Comparison of ENCODE assay signal across 19 mouse cellular contexts in the genomic region with DNA sequence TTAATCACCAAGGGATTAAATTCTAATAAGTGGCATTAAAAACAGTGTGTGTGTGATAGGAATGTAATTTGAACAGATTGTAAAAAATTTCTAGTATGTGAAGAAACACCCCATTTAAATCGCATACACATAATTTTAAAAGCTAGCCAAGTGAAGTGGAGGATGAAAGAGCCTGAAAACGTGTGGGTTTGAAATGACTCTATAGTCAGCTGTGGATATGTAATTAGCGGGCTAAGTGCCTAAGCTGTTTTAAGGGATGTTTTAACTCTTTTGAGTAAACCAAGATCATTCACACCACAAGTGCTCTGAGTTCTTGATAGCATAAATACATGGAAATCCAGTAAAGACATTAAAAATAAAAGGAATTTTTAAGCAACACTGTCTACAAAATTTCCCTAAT.
"Had no signal": no experiment of that assay in that cellular context is flagged by ENCODE, and none has a peak within 500 bp of the region (broad histone marks: within the 10 kb centered on the region; RNA-seq: fewer than 3 reads in every experiment).

No protein-coding gene starts in this region.

- H3K9ac ChIP-seq: limb, embryonic 12.5 days; limb, embryonic 15.5 days; liver, embryonic 14.5 days; liver, postnatal 0 days; lung, embryonic 14.5 days; midbrain, embryonic 12.5 days; neural tube, embryonic 13.5 days had no signal

- H3K9me3 ChIP-seq: limb, embryonic 12.5 days; limb, embryonic 15.5 days; midbrain, embryonic 12.5 days; neural tube, embryonic 13.5 days had no signal

- H3K4me3 ChIP-seq: limb, embryonic 12.5 days; limb, embryonic 15.5 days; midbrain, embryonic 12.5 days; myocyte; neural tube, embryonic 13.5 days had no signal

- H3K36me3 ChIP-seq: limb, embryonic 12.5 days; limb, embryonic 15.5 days; midbrain, embryonic 12.5 days; neural tube, embryonic 13.5 days had no signal

- H3K4me2 ChIP-seq: limb, embryonic 12.5 days; limb, embryonic 15.5 days; liver, embryonic 11.5 days; lung, embryonic 14.5 days; midbrain, embryonic 12.5 days; neural tube, embryonic 13.5 days had no signal

- H3K27ac ChIP-seq: limb, embryonic 12.5 days; limb, embryonic 15.5 days; liver, embryonic 14.5 days; macrophage; midbrain, embryonic 12.5 days; neural tube, embryonic 13.5 days had no signal

- H3K4me1 ChIP-seq: limb, embryonic 12.5 days; limb, embryonic 15.5 days; midbrain, embryonic 12.5 days; neural tube, embryonic 13.5 days had no signal

- ATAC-seq: liver, postnatal 0 days; lung, postnatal 0 days; midbrain, embryonic 16.5 days had no signal

- DNase-seq: kidney, postnatal 14 days; kidney, postnatal 4 days; left cerebral cortex, postnatal 4 days; liver, postnatal 0 days; lung, embryonic 14.5 days; retina, postnatal 1 day; thymus, adult 2 months; thymus, postnatal 14 days; thymus, postnatal 4 days had no signal

- H3K27me3 ChIP-seq: limb, embryonic 12.5 days; limb, embryonic 15.5 days; midbrain, embryonic 12.5 days; neural tube, embryonic 13.5 days had no signal
